Mouse (Mus musculus) hindbrain, embryonic 12.5 days (tissue): ENCODE measurements around the gene Sprr4. TPM values are rescaled to one million over a fixed set of nuclear protein-coding genes. Genes with fewer than 3 reads are reported as not detected.
"Not testable (repeated sequence)": the region's sequence is repeated elsewhere in the genome, so short reads cannot be mapped to it uniquely, and the experiment has no call there.

Source experiments
- ATAC-seq: fragments of 200-750 bp; cut with Nextera tagmentation; 2 replicates; pipeline ENCODE4 v1.8.0; 2017; ENCODE audit warnings: moderate TSS enrichment; ENCODE audit not compliant: low FRiP score
- H3K27ac ChIP-seq: fragments of 300-500 bp; sonication (generic); 2 replicates; pipeline ENCODE4 v1.5.1; 2016; ENCODE audit warnings: mild to moderate bottlenecking
- H3K27me3 ChIP-seq: fragments of 300-500 bp; sonication (generic); 2 replicates; pipeline ENCODE4 v1.6.1; 2016; ENCODE audit warnings: mild to moderate bottlenecking
- H3K36me3 ChIP-seq: fragments of 300-500 bp; sonication (generic); 2 replicates; pipeline ENCODE4 v1.6.1; 2016; ENCODE audit warnings: mild to moderate bottlenecking
- H3K4me1 ChIP-seq: fragments of 300-500 bp; sonication (generic); 2 replicates; pipeline ENCODE4 v1.6.1; 2016
- H3K4me2 ChIP-seq: fragments of 300-500 bp; sonication (generic); replicated peaks from 2 replicates; pipeline ENCODE4 v1.6.1; 2016; ENCODE audit warnings: mild to moderate bottlenecking
- H3K4me3 ChIP-seq: fragments of 300-500 bp; sonication (generic); 2 replicates; pipeline ENCODE4 v1.5.1; 2016; ENCODE audit warnings: mild to moderate bottlenecking
- H3K9ac ChIP-seq: fragments of 300-500 bp; sonication (generic); 2 replicates; pipeline ENCODE4 v1.6.1; 2016; ENCODE audit warnings: mild to moderate bottlenecking, moderate library complexity
- H3K9me3 ChIP-seq: fragments of 300-500 bp; sonication (generic); replicated peaks from 2 replicates; pipeline ENCODE4 v1.6.1; 2016; ENCODE audit warnings: mild to moderate bottlenecking
- WGBS: fragments of 180-500 bp; shearing (Covaris S2); methylation state at CpG from one replicate; pipeline ENCODE4 v1.1.7; 2016; 5-methylcytosine and 5-hydroxymethylcytosine counted together
- polyA plus RNA-seq: library from polyadenylated mRNA; unstranded; fragments of >200 nt; fragmentation: Nextera tagmentation; extraction: Ambion mirVana; gene quantifications from 2 replicates; pipeline ENCODE4 v1.2.1, GENCODE M21; 2016

Sprr4 gene
- not detected in 2 replicates for polyA plus RNA-seq

DNA sequence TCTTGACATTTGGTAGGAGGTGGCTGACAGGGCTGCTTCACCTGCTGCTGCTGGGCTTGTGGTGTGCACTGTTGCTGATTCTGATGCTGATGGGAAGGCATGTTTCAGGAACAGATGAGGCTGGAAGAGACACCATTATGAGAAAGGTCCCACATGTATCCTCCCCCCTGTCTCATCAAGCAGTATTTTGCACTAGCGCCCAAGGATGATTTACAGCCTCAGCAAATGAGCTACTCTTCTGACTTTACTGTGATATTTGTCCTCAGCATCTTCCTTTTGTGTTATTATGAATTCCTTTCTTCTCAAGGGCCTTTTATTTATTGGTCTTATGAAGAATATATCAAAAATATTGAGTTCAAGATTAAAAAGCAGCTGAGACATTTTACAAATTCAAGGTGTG, at the start of gene Sprr4:
TSS of gene Sprr4 (minus strand) at position 101 of the 400 bp plus-strand sequence.
- Histone ChIP-seq H3K27me3 (no peaks in the 10 kb centered on the region), H3K36me3 (no peaks in the 10 kb centered on the region), H3K9ac (no peak within 1 kb of the TSS), H3K4me1 (no peaks in the 10 kb centered on the region), H3K4me3 (no peak within 1 kb of the TSS), H3K4me2 (no peak within 1 kb of the TSS), H3K27ac (no peak within 1 kb of the TSS), H3K9me3 (no peaks in the 10 kb centered on the region)
- ATAC-seq = no peak
- WGBS = 85% methylated on average over 1 of the region's 1 CpGs

GRCm38 (mm10) chr3:92534411-92534810, 34.1 kb upstream of the Sprr4 start, which contains the start of gene 2310046K23Rik:
2310046K23Rik (minus strand) TSS chr3:92534511.
- H3K9ac ChIP-seq = no peak within 1 kb of the TSS
- H3K4me1 ChIP-seq = no peaks in the 10 kb centered on the region
- no peak within 1 kb of the TSS for H3K4me2 ChIP-seq
- no peaks in the 10 kb centered on the region for H3K36me3 ChIP-seq
- no peaks in the 10 kb centered on the region for H3K27me3 ChIP-seq
- H3K9me3 ChIP-seq = no peaks in the 10 kb centered on the region
- ATAC-seq = no peak
- no peak within 1 kb of the TSS for H3K4me3 ChIP-seq
- H3K27ac ChIP-seq = no peak within 1 kb of the TSS
- 83% methylated on average over 3 of the region's 3 CpGs for whole genome bisulfite sequencing

DNA sequence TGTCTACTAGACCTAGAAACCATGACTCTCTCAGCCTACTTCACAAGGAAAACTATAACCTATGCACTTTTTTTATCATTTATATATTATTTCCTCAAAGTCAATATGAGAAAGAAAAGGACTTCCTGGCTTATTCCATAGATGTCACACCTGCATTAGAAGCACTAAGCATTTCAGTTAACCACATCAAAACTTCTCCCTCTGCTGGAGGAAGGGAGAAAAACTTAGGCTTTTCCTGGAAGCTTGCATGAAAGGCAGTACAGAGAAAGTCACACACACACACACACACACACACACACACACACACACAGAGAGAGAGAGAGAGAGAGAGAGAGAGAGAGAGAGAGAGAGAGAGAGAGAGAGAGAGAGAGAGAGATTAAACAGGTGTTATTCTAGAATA, 12.0 kb upstream of the Sprr4 start:
- no peak overlapping the region for H3K4me3 ChIP-seq
- H3K4me2 ChIP-seq = no peak overlapping the region
- H3K4me1 ChIP-seq = no peaks in the 10 kb centered on the region
- H3K27me3 ChIP-seq = no peaks in the 10 kb centered on the region
- no peak overlapping the region for H3K9ac ChIP-seq
- H3K27ac ChIP-seq = no peak overlapping the region
- H3K36me3 ChIP-seq = no peaks in the 10 kb centered on the region
- no peaks in the 10 kb centered on the region for H3K9me3 ChIP-seq
- ATAC-seq = no peak

DNA sequence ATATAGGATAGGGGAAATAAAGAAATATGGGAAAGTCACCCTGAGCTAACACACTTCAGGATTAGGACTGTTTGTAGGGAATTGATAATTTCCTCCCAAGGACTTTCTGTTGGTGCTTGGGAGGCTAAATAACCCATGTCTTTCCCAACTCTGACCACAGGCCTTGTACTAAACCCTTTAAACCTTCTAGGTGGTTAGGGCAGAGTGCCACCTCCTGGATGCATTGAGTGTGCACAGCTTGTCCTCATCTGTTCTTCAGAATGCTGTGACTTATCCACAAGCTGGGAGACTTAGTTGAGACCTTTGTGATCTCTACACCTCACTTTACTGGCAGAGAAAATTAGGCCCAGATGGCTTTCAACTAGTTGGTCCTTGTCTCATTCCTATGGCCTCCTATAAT, 10.5 kb upstream of the Sprr4 start:
- no peak overlapping the region for H3K4me2 ChIP-seq
- H3K36me3 ChIP-seq = no peaks in the 10 kb centered on the region
- no peak overlapping the region for H3K9ac ChIP-seq
- no peak overlapping the region for H3K4me3 ChIP-seq
- ATAC-seq = 0 out of 2 replicates have a peak, but pooled peaks have one; percentile 19
- no peaks in the 10 kb centered on the region for H3K9me3 ChIP-seq
- no peaks in the 10 kb centered on the region for H3K4me1 ChIP-seq
- H3K27ac ChIP-seq = no peak overlapping the region
- H3K27me3 ChIP-seq = no peaks in the 10 kb centered on the region

GRCm38 (mm10) chr3:92508185-92508584, 7.9 kb upstream of the Sprr4 start:
- Histone ChIP-seq H3K27ac (no peak overlapping the region), H3K36me3 (no peaks in the 10 kb centered on the region), H3K4me2 (no peak overlapping the region), H3K4me1 (no peaks in the 10 kb centered on the region), H3K9ac (no peak overlapping the region), H3K9me3 (no peaks in the 10 kb centered on the region), H3K27me3 (no peaks in the 10 kb centered on the region), H3K4me3 (no peak overlapping the region)
- ATAC-seq = no peak
- 81% methylated on average over 1 of the region's 1 CpGs for WGBS

GRCm38 (mm10) chr3:92503528-92503927, 3.2 kb upstream of the Sprr4 start:
- H3K27ac ChIP-seq = no peak overlapping the region
- H3K27me3 ChIP-seq = no peaks in the 10 kb centered on the region
- H3K4me2 ChIP-seq = no peak overlapping the region
- no peak overlapping the region for H3K9ac ChIP-seq
- no peak overlapping the region for H3K4me3 ChIP-seq
- no peak for ATAC-seq
- H3K4me1 ChIP-seq = no peaks in the 10 kb centered on the region
- no peaks in the 10 kb centered on the region for H3K9me3 ChIP-seq
- no peaks in the 10 kb centered on the region for H3K36me3 ChIP-seq

DNA sequence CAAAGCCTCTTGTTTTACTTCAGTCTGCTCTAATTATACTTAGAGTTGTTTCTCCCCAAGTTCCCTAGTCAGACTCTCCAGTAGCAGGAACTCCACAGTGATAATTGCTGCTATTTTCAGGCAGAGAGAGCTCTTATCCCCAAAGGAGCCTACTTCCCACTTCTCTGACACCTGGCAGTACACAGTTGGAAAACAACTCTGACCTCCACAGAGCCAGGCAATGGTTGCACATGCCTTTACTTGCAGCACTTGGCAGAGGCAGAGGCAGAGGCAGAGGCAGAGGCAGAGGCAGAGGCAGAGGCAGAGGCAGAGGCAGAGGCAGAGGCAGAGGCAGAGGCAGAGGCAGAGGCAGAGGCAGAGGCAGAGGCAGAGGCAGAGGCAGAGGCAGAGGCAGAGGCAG, 10.0 kb downstream of the Sprr4 start:
- not testable (repeated sequence) for H3K27ac ChIP-seq, H3K4me2 ChIP-seq, H3K27me3 ChIP-seq, H3K36me3 ChIP-seq, H3K9me3 ChIP-seq, ATAC-seq, H3K9ac ChIP-seq, H3K4me1 ChIP-seq, H3K4me3 ChIP-seq

GRCm38 (mm10) chr3:92486307-92486706, 14.0 kb downstream of the Sprr4 start:
- no peak overlapping the region for H3K9ac ChIP-seq
- ATAC-seq = no peak
- no peak overlapping the region for H3K4me2 ChIP-seq
- no peak overlapping the region for H3K4me3 ChIP-seq
- 39% methylated on average over 1 of the region's 1 CpGs for WGBS
- H3K36me3 ChIP-seq = no peaks in the 10 kb centered on the region
- H3K27me3 ChIP-seq = no peaks in the 10 kb centered on the region
- no peak overlapping the region for H3K27ac ChIP-seq
- no peaks in the 10 kb centered on the region for H3K4me1 ChIP-seq
- H3K9me3 ChIP-seq = no peaks in the 10 kb centered on the region

- no peak for ATAC-seq
- Histone ChIP-seq H3K9ac (no peak within 1 kb of the TSS), H3K36me3 (no peaks in the 10 kb centered on the region), H3K27me3 (no peaks in the 10 kb centered on the region), H3K27ac (no peak within 1 kb of the TSS), H3K4me1 (no peaks in the 10 kb centered on the region), H3K9me3 (no peaks in the 10 kb centered on the region), H3K4me3 (no peak within 1 kb of the TSS), H3K4me2 (no peak within 1 kb of the TSS)
Observed at GRCm38 (mm10) chr3:92485863-92486262, 14.4 kb downstream of the Sprr4 start, which contains the start of gene Sprr1a. Sprr1a (minus strand) TSS chr3:92485895.

- not testable (repeated sequence) for H3K27me3 ChIP-seq, H3K9me3 ChIP-seq, H3K4me1 ChIP-seq, ATAC-seq, H3K4me2 ChIP-seq, H3K27ac ChIP-seq, H3K9ac ChIP-seq, H3K36me3 ChIP-seq, H3K4me3 ChIP-seq
Observed at GRCm38 (mm10) chr3:92481249-92481648, 19.0 kb downstream of the Sprr4 start.

- H3K36me3 ChIP-seq = no peaks in the 10 kb centered on the region
- ATAC-seq = no peak
- 77% methylated on average over 2 of the region's 2 CpGs for WGBS
- H3K4me3 ChIP-seq = no peak overlapping the region
- no peaks in the 10 kb centered on the region for H3K4me1 ChIP-seq
- no peak overlapping the region for H3K9ac ChIP-seq
- H3K9me3 ChIP-seq = no peaks in the 10 kb centered on the region
- no peak overlapping the region for H3K27ac ChIP-seq
- no peaks in the 10 kb centered on the region for H3K27me3 ChIP-seq
- no peak overlapping the region for H3K4me2 ChIP-seq
Observed at GRCm38 (mm10) chr3:92470111-92470510, 30.2 kb downstream of the Sprr4 start.

- H3K9me3 ChIP-seq = no peaks in the 10 kb centered on the region
- no peaks in the 10 kb centered on the region for H3K4me1 ChIP-seq
- H3K9ac ChIP-seq = no peak overlapping the region
- no peak overlapping the region for H3K27ac ChIP-seq
- no peaks in the 10 kb centered on the region for H3K27me3 ChIP-seq
- H3K4me2 ChIP-seq = no peak overlapping the region
- ATAC-seq = no peak
- H3K36me3 ChIP-seq = no peaks in the 10 kb centered on the region
- no peak overlapping the region for H3K4me3 ChIP-seq
Observed at GRCm38 (mm10) chr3:92467424-92467823, 32.9 kb downstream of the Sprr4 start.

DNA sequence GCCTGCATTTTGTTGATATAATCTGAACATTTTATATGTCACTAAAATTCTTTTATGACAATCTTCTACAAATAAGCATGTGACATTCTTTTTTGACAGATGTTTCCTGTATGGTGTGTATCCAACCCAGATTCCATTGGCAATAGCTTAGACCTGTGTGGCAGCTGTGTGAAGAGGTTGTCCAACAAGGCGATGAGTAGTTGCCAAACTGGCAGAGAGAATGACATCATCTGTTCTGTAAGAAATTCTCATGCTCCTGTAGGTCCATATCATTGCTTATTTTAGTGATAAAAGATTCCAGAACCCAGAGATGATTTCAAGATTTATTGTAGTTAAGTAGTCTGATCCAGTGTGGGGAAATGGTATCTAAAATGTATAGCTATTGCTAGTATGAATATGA, 33.7 kb downstream of the Sprr4 start:
- H3K27ac ChIP-seq = no peak overlapping the region
- no peak overlapping the region for H3K4me2 ChIP-seq
- 90% methylated on average over 1 of the region's 1 CpGs for WGBS
- H3K4me3 ChIP-seq = no peak overlapping the region
- no peaks in the 10 kb centered on the region for H3K9me3 ChIP-seq
- no peak overlapping the region for H3K9ac ChIP-seq
- no peaks in the 10 kb centered on the region for H3K36me3 ChIP-seq
- H3K27me3 ChIP-seq = no peaks in the 10 kb centered on the region
- ATAC-seq = no peak
- H3K4me1 ChIP-seq = no peaks in the 10 kb centered on the region

DNA sequence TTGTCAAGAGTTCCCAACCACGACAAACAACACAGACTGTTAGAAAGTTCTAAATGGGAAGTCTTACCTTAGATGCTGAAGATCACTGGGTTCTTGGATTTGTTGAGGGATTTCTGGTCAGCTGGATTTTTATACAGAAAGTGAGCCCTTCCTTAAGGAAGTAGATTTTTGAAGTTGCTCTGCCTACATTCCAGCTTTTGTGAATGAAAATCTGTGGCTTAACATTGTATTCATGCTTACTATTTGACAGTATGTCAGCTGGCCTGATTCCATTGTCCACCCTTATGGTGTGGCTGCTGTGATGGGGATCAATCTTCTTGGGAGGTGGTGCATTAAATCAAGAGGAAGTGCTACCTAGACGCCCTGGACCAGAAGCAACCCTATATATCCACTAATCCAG, 41.7 kb downstream of the Sprr4 start, which contains the start of gene Sprr3:
TSS of gene Sprr3 (minus strand) at position 101 of the 400 bp plus-strand sequence.
- Histone ChIP-seq H3K9ac (no peak within 1 kb of the TSS), H3K27ac (no peak within 1 kb of the TSS), H3K36me3 (no peaks in the 10 kb centered on the region), H3K27me3 (no peaks in the 10 kb centered on the region), H3K4me2 (no peak within 1 kb of the TSS), H3K4me1 (no peaks in the 10 kb centered on the region), H3K4me3 (no peak within 1 kb of the TSS), H3K9me3 (no peaks in the 10 kb centered on the region)
- no peak for ATAC-seq
- WGBS = 67% methylated on average over 2 of the region's 2 CpGs
